Mouse (Mus musculus): Measurements from ENCODE around the gene Ptprm. TPM values are rescaled to one million over a fixed set of nuclear protein-coding genes. Genes with fewer than 3 reads are reported as not detected.

Gene Ptprm
- 10 to 100 TPM; 31.2 to 33.6 TPM for total RNA-seq (2021)
- long read RNA-seq, experiment 1, full-length matches to known transcripts = 6 of 26 reads
- long read RNA-seq, experiment 1, partial matches to known transcripts = 9 of 26 reads
- long read RNA-seq, experiment 1, other reads (novel, unspliced or antisense) = 11 of 26 reads
- long read RNA-seq, experiment 2, full-length matches to known transcripts = 8 of 37 reads
- long read RNA-seq, experiment 2, partial matches to known transcripts = 12 of 37 reads
- long read RNA-seq, experiment 2, other reads (novel, unspliced or antisense) = 17 of 37 reads

DNA sequence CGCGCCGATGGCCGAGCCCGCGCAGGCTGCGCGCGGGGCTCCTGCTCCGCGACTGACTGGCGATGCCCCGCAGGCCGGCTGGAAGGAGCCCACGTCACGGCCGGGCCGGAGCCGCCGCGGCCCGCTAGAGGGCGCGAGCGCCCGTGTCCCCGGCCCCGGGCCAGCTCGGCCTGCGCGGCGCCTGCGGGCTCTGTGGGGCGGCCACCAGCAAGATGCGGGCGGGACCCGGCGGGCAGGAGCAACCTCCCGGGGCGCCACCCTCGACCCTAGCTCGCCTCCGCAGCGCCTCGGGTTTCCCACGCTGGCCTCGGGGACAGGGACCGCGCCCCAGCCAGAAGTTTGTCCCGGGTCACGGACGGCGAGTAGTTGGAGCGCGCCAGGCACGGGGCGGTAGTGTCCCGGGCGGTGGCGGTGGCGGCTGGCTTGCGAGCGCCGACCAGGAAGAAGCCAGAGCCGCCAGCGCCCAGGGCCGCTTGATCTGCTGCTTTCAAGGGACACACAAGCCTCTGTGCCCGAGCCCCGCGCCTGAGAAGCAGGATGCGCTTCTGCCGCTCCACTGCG, at the start of gene Ptprm:
Gene Ptprm (minus strand): TSS at position 7 of the 561 bp plus-strand sequence.
- intact Hi-C loops (cut with DNase I; ENCODE audit: low total_unique reads) = loop anchor here (5.0 to 10.0 kb wide), 2 partner anchors 118 to 230 kb away; no protein-coding TSS in a partner anchor

DNA sequence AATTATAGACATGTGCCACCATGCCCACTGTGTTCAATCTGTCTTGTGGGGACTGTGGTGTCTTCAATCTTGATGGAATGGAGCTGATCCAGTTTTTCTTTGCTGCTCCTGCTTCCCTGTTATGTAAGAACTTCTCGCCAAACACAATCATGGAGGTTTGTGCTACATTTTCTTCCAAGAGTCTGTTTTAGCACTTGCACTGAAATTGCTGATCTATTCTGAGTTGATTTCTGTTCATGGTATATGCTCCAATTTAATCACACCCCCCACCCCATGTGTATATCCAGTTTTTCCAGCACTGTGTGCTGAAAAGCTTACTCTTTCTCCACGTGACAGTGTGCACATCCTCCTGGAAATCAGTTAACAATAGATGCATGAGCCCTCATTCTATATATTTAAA, 41.9 kb upstream of the Ptprm start:
- intact Hi-C loops (cut with DNase I; ENCODE audit: low total_unique reads) = no loop called here
- no peak for DNase-seq

More for the DNA sequence above, at the start of gene Ptprm:
- peak; percentile 90 for DNase-seq

DNA sequence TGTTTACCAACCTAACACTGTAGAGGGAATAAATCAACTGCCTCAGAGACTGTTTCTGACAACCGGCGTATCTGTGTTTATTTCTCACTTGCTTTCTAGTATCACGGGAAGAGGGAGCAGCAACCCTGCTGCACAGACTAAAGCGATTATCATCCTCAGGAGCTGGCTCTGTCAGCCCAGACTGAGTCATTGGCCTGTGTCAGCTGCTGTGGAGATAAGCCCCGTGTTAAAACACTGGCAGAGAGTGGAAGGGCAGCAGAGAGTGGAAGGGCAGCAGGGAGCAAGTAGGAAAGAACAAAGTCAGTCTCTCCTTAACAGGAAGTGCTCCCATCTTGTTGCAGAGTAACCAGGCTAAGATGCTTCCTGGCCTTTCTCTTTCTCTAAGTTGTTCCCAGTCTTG, 36.6 kb upstream of the Ptprm start:
- intact Hi-C loops (cut with DNase I; ENCODE audit: low total_unique reads) = no loop called here
- DNase-seq = no peak

DNA sequence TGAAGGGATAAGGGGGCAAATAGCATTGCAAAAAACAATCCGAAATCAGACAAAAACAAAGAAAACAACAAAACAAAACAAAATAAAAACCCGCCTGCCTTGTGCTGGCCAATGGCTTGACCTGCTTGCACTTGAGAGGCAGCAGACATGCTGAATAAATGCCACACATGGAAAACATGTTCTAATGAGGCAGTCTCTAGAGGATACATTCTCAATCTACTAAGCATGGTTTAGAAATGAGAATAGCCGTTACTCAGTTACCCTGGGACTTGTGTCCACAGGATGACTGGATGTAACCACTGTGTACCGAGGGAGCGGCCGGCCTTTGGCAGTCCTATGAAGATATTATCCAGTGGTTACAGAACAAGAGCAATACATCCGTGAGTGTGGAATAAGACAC, 33.9 kb upstream of the Ptprm start:
- intact Hi-C loops (cut with DNase I; ENCODE audit: low total_unique reads) = no loop called here
- no peak for DNase-seq

DNA sequence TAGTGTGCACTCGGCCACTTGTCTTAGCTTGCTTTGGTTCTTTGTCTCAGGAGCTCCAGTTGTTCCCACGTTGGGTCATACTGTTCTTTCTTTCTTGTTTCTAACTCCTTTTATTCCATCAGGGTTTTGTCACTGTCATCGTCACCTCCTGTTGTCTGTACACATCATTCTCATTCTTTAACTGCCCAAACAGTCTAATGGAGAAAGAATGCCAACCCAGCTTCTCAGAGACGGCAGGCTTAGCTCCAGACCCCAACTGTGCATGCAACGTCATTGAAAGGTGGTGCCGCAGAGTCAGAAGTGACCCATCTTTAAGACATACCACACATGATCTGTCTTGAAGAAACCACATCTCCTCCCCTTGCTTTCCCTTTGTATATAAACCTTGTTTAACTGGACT, 31.0 kb upstream of the Ptprm start:
- no peak for DNase-seq

DNA sequence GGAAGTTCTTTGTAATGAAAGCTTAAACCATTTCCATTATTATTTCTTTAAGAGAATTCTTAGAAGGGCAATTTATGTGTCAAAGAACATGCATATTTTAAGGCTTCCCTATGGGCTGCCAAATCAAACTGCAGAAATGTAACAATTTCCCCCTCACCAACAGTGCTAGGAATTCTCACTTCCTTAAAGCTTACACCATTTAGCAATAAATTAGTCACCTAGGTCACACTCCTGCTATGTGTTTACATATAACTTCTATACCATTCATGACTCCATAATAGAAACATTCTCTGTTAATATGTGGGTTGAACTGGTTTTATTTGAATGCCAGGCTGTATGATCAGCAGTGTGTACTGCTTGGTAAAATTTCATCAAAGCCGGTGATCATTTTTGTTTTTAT, 29.4 kb upstream of the Ptprm start:
- intact Hi-C loops (cut with DNase I; ENCODE audit: low total_unique reads) = no loop called here
- no peak for DNase-seq

More for the DNA sequence above, 31.0 kb upstream of the Ptprm start:
- intact Hi-C loops (cut with DNase I; ENCODE audit: low total_unique reads) = no loop called here

DNA sequence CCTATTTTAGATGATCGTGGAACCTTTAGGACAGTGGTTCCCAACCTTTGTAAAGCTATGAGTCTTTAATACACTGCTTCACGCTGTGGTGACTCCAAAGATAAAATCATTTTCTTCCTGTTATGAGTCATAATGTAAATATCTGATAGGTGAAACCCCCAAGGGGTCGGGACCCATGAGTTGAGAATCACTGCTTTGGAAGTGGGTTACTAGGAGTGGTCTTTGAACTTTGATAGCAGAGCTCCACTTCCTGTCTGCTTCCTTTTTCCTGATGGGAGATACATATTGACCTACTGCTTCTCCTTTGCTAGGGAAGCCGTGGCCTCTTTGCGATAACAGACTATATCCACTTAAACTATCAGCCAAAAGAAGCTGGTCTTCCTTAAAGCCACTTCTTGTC, 27.4 kb upstream of the Ptprm start:
- no peak for DNase-seq
- intact Hi-C loops (cut with DNase I; ENCODE audit: low total_unique reads) = no loop called here

DNA sequence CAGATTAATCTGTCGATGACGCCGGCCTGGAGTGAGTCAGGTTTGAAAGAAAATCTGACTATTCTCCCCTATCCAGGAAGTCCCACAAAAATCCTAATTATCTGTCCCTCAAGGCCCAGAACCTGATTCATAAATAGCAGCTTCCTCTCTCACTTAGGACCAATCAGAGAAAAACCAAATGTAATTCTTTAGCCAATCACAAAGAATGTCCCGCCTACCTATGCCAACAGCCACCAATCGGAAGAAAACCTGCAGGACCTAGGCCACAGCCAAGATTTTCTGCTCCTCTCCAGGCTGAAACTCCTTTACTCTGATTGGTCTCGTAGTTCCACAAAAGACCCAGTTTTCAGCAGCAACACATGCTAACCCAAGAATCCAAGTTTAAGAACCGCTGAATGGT, 13.6 kb upstream of the Ptprm start:
- DNase-seq = no peak
- intact Hi-C loops (cut with DNase I; ENCODE audit: low total_unique reads) = no loop called here

DNA sequence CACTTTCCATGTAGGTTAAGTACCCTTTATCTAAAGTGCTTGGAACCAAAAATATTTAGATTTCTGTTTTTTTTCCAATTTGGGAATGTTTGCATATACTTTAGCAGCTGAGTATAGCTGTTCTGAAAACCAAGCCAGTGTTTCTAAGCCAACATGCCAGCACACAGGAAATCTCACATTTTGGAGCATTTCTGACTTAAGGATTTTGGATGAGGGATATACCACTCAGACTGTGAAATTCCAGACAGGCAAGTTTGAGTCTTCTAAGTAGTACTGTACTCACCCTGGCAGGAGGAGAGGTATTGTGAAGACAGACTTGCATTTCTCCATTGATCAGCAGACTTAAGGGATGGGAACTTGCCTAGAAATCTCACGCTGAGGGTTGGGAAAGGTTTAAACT, 10.2 kb upstream of the Ptprm start:
- intact Hi-C loops (cut with DNase I; ENCODE audit: low total_unique reads) = no loop called here
- DNase-seq = no peak

DNA sequence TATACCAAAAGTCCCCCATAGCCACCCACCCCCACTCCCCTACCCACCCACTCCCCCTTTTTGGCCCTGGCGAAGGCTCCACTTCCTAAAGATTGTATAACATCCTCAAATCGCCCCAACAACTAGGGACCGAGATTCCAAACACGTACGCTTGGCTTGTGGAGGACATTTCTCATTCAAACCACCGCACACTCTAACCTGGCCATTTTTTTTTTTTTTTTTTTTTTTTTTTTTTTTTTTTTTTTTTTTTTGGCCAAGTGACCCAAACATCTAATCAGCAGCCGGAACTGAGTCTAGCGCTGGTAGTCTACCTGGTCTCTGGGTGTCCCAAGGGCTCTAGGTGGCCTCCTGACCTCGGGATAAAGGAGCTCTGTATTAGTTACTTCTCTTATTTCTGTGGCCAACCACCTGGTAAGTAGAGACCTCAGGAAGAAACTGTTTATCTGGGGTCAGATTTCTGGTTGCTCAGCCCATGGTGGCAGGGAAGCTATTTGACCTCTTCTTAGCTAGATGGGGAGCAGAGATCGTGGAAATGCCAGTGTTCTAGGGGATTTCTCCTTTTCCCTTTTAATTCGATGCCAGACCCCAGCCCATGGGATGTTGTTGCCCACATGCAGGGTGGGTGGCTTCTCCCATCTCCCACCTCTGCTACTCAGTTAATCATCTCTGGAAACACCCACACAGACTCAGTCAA, 9.3 kb upstream of the Ptprm start:
- intact Hi-C loops (cut with DNase I; ENCODE audit: low total_unique reads) = no loop called here
- DNase-seq = no peak

DNA sequence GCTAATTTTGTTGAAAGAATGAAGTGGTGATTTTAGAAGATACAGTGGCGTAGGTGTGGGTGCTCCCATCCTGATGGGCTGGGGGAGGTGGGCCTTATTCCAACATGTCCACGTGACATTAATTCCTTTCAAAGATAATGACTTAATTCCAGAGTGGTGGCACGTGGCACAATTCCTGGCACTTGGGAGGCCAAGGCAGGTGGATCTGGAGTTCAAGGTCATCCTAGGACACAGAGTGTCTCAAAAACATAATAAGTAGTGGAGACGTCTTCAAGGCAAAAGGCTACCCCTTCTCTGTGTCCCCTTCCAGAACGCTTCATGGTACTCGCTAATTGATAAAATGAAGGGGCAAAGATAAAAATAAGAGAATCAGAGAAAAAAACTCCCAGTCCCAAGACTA, 7.9 kb upstream of the Ptprm start:
- intact Hi-C loops (cut with DNase I; ENCODE audit: low total_unique reads) = no loop called here
- no peak for DNase-seq

DNA sequence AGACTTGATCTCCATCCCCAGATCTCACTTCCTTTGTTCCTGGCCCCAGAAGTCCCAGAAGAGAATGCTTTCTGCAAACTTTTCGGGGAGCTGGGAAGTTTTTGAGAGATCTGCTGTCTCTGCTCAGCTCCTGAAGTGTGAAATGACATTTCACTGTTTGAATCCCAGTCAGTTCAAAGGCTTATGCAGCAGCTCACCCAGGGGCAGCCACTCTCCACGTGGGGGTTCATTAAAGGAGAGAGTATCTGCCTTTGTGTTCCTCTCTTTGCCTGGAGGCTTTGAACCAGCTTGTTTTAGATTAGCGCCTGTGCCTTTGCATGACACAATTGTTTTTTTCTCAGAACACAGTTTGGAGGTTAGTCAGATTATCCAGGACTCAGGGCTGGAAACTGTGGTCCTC, 6.3 kb upstream of the Ptprm start:
- intact Hi-C loops (cut with DNase I; ENCODE audit: low total_unique reads) = no loop called here

DNA sequence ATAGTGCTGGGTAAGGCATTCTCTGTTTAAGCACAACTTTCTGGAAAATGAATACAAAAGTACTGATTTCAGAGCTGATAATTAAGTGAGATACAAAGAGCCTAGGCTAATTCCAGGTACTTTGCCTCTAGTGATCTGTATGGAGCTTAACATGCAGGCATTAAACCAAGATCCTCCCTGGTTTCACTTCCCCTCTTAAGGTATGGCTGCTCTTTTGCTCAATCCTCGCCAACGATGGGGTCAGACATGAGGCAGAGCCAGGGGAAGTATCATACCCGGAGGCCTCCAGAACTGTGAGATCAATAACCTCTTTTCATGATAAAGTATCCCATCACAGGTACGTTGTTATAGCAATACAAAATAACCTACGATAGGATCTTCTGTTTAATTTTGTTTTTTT, 5.3 kb upstream of the Ptprm start:
- intact Hi-C loops (cut with DNase I; ENCODE audit: low total_unique reads) = loop anchor here (5.0 to 10.0 kb wide), 2 partner anchors 113 to 225 kb away; no protein-coding TSS in a partner anchor
- no peak for DNase-seq

More for the DNA sequence above, 6.3 kb upstream of the Ptprm start:
- DNase-seq = no peak

DNA sequence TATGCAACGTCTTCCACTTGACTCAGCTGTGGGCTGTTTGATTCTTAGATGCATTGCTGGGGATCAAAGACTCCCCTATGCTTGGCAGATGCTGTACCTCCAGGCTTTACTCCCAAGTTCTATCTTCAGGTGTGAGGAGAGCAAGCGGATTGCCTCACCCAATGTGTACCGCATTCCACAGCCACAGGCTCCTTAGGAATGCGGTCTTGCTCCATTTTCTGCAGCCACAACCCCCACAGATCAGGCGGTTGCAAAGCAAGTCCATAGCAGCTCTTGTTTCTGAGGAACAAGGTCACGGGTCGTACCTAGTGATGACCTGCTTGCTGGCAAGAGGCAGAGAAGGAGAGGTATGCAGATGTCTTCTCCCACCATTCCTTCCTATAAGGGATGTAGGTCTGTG, 4.3 kb upstream of the Ptprm start:
- DNase-seq = no peak
- intact Hi-C loops (cut with DNase I; ENCODE audit: low total_unique reads) = loop anchor here (5.0 to 10.0 kb wide), 2 partner anchors 114 to 226 kb away; no protein-coding TSS in a partner anchor

DNA sequence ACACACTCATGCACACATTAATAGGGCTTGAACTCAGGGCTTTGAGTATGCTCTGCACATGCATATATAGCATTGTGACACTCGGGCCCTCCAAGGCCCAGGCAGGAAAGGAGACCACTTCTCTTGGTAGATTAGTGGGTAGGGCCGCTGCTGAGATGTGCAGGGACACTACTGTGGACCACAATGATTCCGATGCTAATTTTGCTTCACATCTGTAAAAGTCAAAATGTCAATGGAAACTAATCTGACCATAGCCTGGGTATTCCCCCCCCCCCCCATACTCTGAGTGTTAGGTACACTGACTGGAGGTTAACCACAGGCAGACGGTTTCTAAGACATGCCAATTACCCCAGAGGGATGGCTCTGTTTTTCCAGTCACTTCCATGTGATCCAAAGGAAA, 2.9 kb upstream of the Ptprm start:
- DNase-seq = no peak
- intact Hi-C loops (cut with DNase I; ENCODE audit: low total_unique reads) = loop anchor here (5.0 to 10.0 kb wide), 2 partner anchors 115 to 228 kb away; no protein-coding TSS in a partner anchor

DNA sequence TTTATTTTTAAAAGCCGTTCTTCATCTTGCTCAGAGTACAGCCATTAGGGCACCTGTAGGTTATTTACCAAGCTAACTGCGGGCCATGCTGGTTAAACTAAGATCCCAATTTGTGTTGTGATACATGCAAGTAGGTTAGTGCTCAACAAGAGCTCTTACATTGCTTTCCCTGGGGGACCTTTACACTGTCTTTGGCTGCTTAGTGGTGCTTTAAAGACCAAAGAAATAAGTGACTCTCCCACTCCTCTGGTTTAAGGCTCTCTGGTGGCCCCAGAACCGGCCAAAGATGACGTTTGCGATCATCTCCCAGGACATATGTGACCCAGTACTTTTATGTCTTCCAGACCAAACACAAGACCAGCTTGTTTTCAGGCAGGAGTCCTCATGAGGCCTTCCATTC, 994 bp upstream of the Ptprm start:
- intact Hi-C loops (cut with DNase I; ENCODE audit: low total_unique reads) = loop anchor here (5.0 to 10.0 kb wide), 2 partner anchors 117 to 230 kb away; no protein-coding TSS in a partner anchor
- DNase-seq = no peak

DNA sequence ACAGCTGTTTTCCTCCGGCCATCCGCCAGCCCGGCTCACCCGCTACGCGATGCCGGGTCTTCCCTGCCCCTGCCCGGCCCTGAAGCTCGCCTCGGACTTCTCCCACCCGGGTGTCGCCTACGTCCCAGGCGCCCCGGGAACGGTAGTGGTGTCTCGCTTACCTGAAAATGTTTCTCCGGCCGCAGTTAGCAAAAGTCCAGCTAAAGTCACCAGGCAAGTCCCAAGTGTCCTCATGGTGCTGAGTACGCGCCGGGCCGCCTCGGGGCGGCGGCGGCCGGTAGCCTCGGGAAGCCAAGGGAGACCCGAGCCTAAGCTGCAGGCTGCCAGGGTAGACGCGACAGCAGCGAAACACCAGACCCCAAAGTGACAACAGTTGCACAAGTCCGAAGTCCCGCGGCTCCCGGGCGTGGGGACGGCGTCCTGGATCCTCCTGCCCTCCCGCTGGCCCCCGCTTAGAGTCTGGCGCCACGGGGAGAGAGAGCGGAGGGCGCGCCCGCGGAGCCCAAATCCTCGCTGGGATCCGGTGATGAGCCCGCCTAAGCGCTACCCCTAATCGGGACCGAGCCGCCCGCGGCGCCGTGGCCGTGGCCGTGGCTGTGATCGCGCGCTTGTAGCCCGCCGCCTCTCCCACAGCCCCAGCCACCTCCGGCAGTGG, 334 bp downstream of the Ptprm start:
- DNase-seq = peak; percentile 67
- intact Hi-C loops (cut with DNase I; ENCODE audit: low total_unique reads) = loop anchor here (10.0 kb wide), 1 partner anchor 231 kb away; no protein-coding TSS in a partner anchor

DNA sequence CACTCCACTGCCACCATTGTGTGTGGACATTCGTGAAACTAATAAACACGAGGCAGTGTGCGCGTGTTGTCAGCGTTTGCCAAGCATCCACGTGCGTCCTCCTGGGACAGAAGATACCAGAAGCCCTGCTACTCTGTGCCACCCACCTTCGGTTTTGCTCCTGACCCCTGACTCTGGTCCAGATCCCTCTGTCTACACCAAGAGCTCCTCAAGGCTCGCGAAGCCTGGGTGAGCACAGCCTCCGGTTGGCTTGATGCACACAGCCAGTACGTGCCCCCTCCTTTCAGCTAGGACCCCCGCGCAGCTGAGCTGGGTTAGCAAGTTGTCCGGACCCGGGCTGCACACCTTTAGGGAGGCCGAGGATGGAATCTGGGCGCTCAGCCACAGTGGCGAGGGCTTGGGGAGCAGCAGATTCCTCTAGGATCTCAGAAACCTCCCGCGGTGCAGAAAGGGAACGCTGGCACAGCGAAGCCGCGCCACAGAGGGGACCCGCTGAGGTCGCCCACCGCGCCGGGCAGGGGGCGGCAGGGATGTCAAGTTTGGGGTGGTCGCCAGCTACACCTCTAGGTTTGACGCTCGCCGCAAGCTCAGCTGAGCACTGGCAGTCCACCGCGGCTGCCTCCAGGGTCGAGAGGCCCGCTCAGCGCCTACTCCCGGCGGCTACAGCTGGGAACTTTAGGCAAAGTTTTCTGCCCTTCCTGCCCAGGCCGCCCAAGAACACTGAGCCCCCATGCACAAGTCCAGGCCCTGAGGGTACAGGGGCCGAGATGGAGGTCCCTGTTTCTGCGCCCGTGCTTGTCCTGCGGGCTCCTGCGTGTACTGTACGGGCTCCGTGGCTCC, 1.1 kb downstream of the Ptprm start:
- DNase-seq = peak; percentile 63
- intact Hi-C loops (cut with DNase I; ENCODE audit: low total_unique reads) = loop anchor here (10.0 kb wide), 1 partner anchor 232 kb away; no protein-coding TSS in a partner anchor

DNA sequence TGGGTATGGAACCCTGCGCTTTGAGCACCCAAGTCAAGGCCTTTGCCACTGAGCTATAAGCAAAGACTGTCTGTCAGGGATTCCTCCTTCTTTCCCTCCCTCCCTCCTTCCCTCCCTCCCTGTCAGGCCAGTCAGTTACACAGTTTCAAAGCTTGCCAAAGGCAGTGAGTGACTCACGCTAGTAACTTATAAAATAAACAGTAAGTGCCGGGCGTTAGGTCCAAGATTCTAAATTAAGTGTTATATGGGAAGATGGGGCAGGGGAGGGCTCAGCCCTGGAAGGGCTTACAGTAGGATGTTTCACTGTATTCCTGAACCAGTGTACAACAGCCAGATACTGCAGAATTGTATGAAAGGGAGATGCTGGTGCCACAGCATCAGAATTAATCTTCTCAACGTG, 2.8 kb downstream of the Ptprm start:
- intact Hi-C loops (cut with DNase I; ENCODE audit: low total_unique reads) = loop anchor here (10.0 kb wide), 1 partner anchor 233 kb away; no protein-coding TSS in a partner anchor
- no peak for DNase-seq

Measured in gastrocnemius, postnatal 14 days (tissue).